Mouse (Mus musculus): ENCODE measurements around the gene Carmil2.

Carmil2 gene

GRCm38 (mm10) chr8:105685796-105686308, at the start of gene Carmil2:
Gene Carmil2 (plus strand): TSS chr8:105686274.
- peak; percentile 98 for DNase-seq

GRCm38 (mm10) chr8:105636963-105637510, 49.0 kb upstream of the Carmil2 start, which contains the start of gene Agrp:
Gene Agrp (minus strand): TSS chr8:105637393.
- peak; percentile 74 for DNase-seq

DNA sequence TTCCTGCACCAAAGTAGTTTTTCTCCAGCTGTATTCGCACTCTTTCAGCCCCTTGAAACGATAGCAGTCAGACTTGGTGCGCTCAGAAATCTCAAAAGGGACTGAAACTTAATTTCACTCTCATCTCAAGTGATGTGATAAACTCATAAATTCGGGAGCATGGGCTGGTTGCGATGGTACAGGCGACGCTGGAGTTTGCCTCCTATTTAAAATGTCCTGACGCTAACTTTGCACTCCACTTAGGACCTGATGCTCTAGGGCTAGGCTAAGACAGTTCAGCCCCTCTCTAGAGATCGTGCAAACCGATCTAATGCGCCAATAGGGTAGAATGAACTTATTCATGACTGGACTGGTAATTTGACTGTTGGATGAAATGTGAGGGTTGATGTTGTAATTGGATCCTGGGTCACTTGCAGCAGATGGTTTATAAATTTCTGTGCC, 48.5 kb upstream of the Carmil2 start:
- DNase-seq = peak; percentile 59

GRCm38 (mm10) chr8:105638510-105638909, 47.6 kb upstream of the Carmil2 start:
- DNase-seq = peak; percentile 50

DNA sequence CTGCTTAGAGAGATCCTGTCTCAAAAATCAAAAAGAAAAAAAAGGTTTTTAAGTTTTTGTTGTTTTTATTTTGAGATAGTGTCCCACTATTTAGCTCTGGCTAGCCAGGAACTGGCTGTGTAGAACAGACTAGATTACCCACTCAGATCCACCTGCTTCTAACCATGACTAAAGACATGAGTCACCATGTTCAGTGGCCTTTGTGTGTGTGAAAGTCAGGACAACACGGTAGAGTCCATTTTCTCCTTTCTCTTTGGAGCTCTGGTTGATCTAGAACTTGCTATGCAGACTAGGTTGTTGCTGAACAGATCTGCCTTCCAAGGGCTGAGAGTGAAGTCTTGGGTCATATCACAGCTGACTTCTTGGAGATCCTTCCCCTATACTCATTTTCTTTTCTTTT, 46.2 kb upstream of the Carmil2 start:
- no peak for DNase-seq

DNA sequence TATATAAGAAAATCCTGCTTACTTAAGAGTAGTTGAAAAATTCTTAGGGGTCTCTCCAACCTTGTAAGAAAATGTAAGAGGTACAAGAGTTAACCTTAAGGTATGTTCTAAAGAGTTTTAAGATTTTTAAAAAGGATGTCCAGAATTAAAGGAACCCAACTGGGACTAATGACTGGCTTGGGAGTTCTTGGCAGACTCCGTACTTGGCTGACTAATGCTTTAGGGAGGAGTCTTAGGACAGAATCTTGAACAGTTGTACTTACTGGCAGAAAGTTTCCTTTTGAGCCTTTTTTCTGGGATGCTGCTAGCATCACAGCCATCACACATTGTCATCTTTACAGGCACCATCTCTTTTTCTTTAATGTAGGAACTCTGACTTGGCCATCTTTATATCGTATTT, 45.6 kb upstream of the Carmil2 start:
- no peak for DNase-seq

- DNase-seq = no peak
Observed at GRCm38 (mm10) chr8:105645205-105645604, 40.9 kb upstream of the Carmil2 start.

GRCm38 (mm10) chr8:105648929-105649328, 37.1 kb upstream of the Carmil2 start:
- DNase-seq = no peak

GRCm38 (mm10) chr8:105657641-105658040, 28.4 kb upstream of the Carmil2 start:
- no peak for DNase-seq

GRCm38 (mm10) chr8:105661167-105661566, 24.9 kb upstream of the Carmil2 start:
- DNase-seq = peak; percentile 43

- DNase-seq = no peak
Observed at GRCm38 (mm10) chr8:105677891-105678290, 8.2 kb upstream of the Carmil2 start.

DNA sequence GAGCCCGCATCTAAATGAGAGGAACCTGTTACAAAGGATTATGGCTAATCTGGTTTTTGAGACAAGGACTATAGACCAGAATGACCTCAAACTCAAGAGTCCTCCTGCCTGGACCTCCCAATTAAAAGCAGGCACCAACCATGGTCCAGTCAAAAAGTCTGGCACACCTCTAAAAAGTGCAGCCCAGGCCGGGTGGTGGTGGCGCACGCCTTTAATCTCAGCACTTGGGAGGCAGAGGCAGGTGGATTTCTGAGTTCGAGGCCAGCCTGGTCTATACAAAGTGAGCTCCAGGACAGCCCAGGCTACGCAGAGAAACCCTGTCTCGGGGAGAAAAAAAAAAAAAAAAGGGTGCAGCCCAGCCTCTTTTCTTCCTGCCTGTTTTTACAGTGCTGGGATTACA, 749 bp upstream of the Carmil2 start:
- DNase-seq = no peak

GRCm38 (mm10) chr8:105686551-105686950, 477 bp downstream of the Carmil2 start:
- DNase-seq = peak; percentile 64

DNA sequence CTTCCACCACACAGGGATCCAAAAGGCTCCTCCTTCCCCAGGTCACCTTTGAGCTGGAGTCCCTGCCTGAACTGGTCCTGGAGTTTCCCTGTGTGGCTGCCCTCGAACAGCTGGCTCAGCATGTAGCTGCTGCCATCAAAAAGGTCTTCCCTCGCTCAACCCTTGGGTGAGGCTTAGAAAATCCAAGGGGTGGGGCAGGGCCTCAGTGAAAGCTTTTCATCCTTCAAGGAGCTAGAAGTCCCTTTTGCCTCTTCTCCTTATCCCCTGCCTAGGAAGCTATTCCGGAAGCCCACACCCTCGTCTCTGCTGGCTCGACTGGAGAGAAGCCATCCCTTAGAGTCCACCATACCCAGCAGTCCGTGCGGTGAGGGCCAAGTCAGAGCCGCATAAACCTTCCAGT, 1.4 kb downstream of the Carmil2 start:
- DNase-seq = no peak

- DNase-seq = no peak
Observed at GRCm38 (mm10) chr8:105688242-105688752, 2.2 kb downstream of the Carmil2 start.

DNA sequence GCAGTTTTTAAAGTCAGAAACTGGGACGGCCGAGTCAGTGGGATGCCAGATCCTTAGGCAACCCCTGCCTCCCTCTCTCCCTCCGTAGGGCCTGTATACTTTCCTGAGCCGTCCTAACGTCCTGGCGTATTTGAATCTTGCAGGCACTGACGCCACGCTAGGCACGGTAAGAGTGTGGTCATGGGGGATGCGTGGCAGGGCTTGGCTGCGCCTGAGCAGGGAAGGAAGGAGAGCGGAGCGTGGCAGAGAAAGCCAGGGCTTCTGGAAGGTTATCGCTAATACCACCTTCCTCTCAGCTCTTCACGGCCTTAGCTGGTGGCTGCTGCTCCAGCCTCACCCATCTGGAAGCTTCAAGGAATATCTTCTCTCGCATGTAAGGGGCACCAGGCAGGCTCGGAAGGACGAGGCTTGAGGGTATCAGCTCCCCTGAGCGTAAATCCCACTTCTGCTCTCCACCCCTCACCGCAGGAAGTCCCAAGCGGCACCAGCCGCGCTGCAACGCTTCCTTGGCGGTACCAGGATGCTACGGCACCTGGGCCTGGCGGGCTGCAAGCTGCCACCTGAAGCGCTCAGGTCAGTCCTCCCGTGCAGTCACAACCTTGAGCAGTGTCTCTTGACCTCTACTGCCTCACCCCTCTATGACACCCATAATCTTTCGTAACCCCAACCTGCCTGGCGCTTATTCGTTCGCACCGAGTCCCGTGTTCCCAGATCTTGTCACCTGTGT, 3.3 kb downstream of the Carmil2 start:
- no peak for DNase-seq

DNA sequence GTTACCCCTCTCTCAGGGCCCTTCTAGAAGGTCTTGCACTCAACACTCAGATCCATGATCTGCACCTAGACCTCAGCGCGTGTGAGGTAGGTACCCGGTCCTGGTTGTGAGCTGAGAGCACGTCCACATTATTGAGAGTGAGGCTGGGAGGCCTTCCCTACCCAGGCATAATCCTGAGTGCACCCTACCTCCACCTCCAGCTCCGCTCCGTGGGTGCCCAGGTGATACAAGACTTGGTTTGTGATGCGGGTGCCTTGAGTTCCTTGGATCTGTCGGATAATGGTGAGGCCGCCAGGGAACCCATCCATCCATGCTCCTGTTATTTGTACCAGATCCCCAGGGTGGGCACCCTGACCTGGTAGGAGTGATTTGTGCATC, 3.9 kb downstream of the Carmil2 start:
- DNase-seq = no peak

DNA sequence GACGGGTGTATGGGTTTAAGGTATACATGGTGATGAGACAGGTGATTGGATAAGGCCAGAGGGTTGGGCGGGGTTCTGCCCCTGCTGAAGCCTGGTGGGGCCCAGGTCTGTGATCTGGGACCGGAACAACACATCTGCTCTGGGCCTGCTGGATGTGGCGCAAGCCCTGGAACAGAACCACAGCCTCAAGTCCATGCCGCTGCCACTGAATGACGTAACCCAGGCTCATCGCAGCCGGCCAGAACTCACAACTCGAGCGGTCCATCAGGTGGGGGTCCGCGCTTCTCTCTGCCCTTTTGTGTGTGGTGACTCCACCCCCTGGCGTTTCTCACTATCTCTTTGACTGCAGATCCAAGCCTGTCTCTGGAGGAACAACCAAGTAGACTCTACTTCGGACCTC, 4.9 kb downstream of the Carmil2 start:
- DNase-seq = no peak

- no peak for DNase-seq
Observed at GRCm38 (mm10) chr8:105692449-105693182, 6.5 kb downstream of the Carmil2 start.

DNA sequence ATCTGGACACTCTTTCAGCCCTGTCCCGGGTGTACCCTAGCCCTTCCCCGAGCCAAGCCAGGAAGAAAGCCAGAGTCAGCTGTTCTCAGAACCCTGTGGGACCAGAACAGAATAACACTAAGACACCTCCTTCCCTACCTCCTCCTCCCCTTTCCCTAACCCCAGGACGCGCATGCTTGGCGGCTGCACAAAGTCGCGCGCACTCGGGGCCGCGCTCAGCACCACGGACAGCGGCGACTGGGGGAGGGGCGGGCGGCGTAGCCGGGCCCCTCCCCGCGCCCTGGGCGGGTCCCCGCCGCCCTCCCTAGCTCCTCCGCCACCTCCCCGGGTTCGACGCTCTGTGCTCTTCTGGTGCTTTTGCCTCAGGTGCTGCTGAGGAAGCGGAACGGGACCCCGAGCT, 7.6 kb downstream of the Carmil2 start:
- no peak for DNase-seq

GRCm38 (mm10) chr8:105694051-105694799, 8.2 kb downstream of the Carmil2 start:
- no peak for DNase-seq

DNA sequence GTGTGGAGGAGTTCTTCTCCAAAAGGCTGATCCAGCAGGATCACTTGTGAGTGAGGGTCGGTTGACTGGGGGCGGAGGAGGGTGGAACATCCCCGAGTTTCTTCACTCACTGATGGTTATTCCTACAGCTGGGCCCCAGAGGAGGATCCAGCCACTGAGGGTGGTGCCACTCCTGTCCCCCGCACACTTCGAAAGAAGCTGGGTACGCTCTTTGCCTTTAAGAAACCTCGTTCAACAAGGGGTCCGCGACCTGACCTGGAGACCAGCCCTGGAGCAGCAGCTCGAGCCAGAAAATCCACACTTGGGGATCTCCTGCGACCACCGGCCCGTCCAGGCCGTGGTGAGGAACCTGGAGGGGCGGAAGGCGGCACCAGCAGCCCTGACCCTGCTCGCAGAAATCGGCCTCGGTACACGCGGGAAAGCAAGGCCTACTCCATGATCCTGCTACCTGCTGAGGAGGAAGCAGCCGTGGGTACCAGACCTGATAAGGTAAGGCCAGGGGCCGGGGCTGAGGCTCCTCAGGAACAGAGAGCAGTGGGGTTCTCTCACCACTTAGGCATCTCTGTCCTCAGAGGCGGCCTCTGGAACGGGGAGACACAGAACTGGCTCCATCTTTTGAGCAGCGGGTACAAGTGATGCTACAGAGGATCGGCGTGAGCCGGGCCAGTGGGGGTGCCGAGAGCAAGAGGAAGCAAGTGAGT, 9.2 kb downstream of the Carmil2 start:
- no peak for DNase-seq

All from thymus, postnatal 25 days (tissue).